Mouse (Mus musculus) MEL (cell line): ENCODE results near the gene Myrfl.

Source experiments
- CTCF ChIP-seq, 3 experiments: IDR thresholded peaks in 2 of 3; conservative IDR thresholded peaks in 1 of 3; 2 replicates each; pipeline ENCODE4 v1.5.1; 2011 to 2012; ENCODE audit warnings: low read length in 3 of 3, low read depth in 2 of 3, mild to moderate bottlenecking in 2 of 3, improper control_type of control experiment in 1 of 3, inconsistent platforms in 1 of 3, mixed read lengths in 1 of 3, moderate library complexity in 1 of 3; ENCODE audit not compliant: control insufficient read depth in 1 of 3, insufficient read depth in 1 of 3, poor library complexity in 1 of 3, severe bottlenecking in 1 of 3
- EP300 ChIP-seq, 2 experiments: IDR thresholded peaks; 2 replicates each; pipeline ENCODE4 v1.6.1; 2011; ENCODE audit warnings: improper control_type of control experiment in 2 of 2, low read length in 2 of 2, low read depth in 1 of 2, mild to moderate bottlenecking in 1 of 2
- ETS1 ChIP-seq: IDR thresholded peaks from 2 replicates; pipeline ENCODE4 v1.6.1; 2012; ENCODE audit warnings: low read depth, mild to moderate bottlenecking, inconsistent platforms, low read length, improper control_type of control experiment, moderate library complexity
- MAFK ChIP-seq: IDR thresholded peaks from 2 replicates; pipeline ENCODE4 v1.6.1; 2011; ENCODE audit warnings: low read depth, mild to moderate bottlenecking, low read length, improper control_type of control experiment, borderline replicate concordance
- MYB ChIP-seq: IDR thresholded peaks from 2 replicates; pipeline ENCODE4 v1.6.1; 2011; ENCODE audit warnings: mild to moderate bottlenecking, low read depth, low read length, improper control_type of control experiment
- NRF1 ChIP-seq: IDR thresholded peaks from 2 replicates; pipeline ENCODE4 v1.6.1; 2014; ENCODE audit warnings: low read depth, mild to moderate bottlenecking, inconsistent platforms, low read length, improper control_type of control experiment, moderate library complexity; ENCODE audit not compliant: poor library complexity, insufficient read depth, severe bottlenecking
- POLR2A ChIP-seq, 2 experiments: IDR thresholded peaks; 2 replicates each; pipeline ENCODE4 v1.6.1; 2011 to 2012; ENCODE audit warnings: low read length in 2 of 2, mild to moderate bottlenecking in 2 of 2, control low read depth in 1 of 2, improper control_type of control experiment in 1 of 2, low read depth in 1 of 2, moderate library complexity in 1 of 2; ENCODE audit not compliant: control insufficient read depth in 1 of 2, insufficient read depth in 1 of 2, poor library complexity in 1 of 2
- RAD21 ChIP-seq: IDR thresholded peaks from 2 replicates; pipeline ENCODE4 v1.6.1; 2011; ENCODE audit warnings: mild to moderate bottlenecking, low read depth, low read length, improper control_type of control experiment
- USF2 ChIP-seq, 2 experiments: IDR thresholded peaks; 2 replicates each; pipeline ENCODE4 v1.6.1; 2011 to 2012; ENCODE audit warnings: improper control_type of control experiment in 2 of 2, low read length in 2 of 2, borderline replicate concordance in 1 of 2, inconsistent platforms in 1 of 2, low read depth in 1 of 2, mild to moderate bottlenecking in 1 of 2; ENCODE audit not compliant: insufficient read depth in 1 of 2
- ZC3H11A ChIP-seq: IDR thresholded peaks from 2 replicates; pipeline ENCODE4 v1.6.1; 2012; ENCODE audit warnings: low read depth, mild to moderate bottlenecking, inconsistent platforms, low read length, improper control_type of control experiment
- ZMIZ1 ChIP-seq: IDR thresholded peaks from 2 replicates; pipeline ENCODE4 v1.6.1; 2012; ENCODE audit warnings: low read depth, mild to moderate bottlenecking, inconsistent platforms, low read length, improper control_type of control experiment, moderate library complexity

DNA sequence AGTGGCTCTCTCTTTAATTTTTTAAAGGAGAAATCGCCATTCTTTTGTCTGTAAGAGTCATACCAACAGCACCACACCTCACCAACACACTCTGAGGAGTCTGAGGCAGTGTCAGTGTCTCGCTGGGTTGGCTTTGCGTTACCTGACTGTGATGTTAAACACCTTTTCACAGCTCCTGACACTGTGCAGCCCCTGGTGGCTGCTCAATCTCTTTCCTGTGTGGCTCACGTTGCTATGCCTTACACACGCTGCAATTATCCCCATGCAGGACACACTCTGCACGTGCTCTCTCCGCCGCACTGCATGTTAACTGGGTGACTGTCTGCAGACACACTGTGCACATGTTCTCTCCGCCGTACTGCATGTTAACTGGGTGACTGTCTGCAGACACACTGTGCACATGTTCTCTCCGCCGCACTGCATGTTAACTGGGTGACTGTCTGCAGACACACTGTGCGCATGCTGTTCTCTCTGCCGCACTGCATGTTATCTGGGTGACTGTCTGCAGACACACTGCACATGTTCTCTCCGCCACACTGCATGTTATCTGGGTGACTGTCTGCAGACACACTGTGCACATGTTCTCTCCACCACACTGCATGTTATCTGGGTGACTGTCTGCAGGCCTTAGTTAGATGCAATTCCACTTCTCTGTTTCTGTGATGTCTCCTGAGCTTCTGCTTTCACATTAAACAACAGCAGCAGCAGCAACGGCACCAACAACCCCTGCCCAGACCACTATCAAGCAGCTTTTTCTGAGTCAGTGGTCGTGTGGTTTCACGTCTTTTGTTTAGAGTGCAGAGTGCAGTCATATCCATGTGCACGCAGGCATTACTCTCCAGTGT lies 27.2 kb upstream of the Myrfl start:
- no peak for TF ChIP-seq POLR2A (IDR thresholded peaks at IDR 0.05; ENCODE audit: control insufficient read depth in 1 of 2, insufficient read depth in 1 of 2, low read depth in 1 of 2, low read length in 2 of 2, poor library complexity in 1 of 2)
- TF ChIP-seq NRF1 = no peak
- no peak for TF ChIP-seq EP300 (IDR thresholded peaks at IDR 0.05; ENCODE audit: low read depth in 1 of 2, low read length in 2 of 2)
- TF ChIP-seq CTCF (IDR thresholded peaks at IDR 0.05 in 2 of 3, conservative IDR thresholded peaks at IDR 0.05 in 1 of 3; ENCODE audit: control insufficient read depth in 1 of 3, insufficient read depth in 1 of 3, low read depth in 2 of 3, low read length in 3 of 3, poor library complexity in 1 of 3, severe bottlenecking in 1 of 3) = no peak
- no peak for TF ChIP-seq ZMIZ1
- TF ChIP-seq ETS1 = no peak
- no peak for TF ChIP-seq USF2 (IDR thresholded peaks at IDR 0.05; ENCODE audit: borderline replicate concordance in 1 of 2, insufficient read depth in 1 of 2, low read depth in 1 of 2, low read length in 2 of 2)
- no peak for TF ChIP-seq RAD21
- TF ChIP-seq MYB = no peak
- TF ChIP-seq MAFK = no peak
- TF ChIP-seq ZC3H11A = no peak
